8 mouse cellular contexts compared by ENCODE assay signal in genomic region chr11:5691775-5692174, GRCm38 (mm10). TPM values are rescaled to one million over a fixed set of nuclear protein-coding genes. Genes with fewer than 3 reads are reported as not detected.
DNase-seq lines count a peak whose midpoint lies in the region; ATAC-seq and TF ChIP-seq lines count a peak whose summit lies in the region.

No protein-coding gene starts in this region.

- peak; percentile 59; the same call in 1 of the 2 replicates for ATAC-seq in limb, embryonic 13.5 days (ENCODE audit: low FRiP score, low read depth)
- no peak for ATAC-seq in inflammation-experienced regulatory T-cells, adult 6 months

- H3K36me3 ChIP-seq in limb, embryonic 13.5 days = no peaks in the 10 kb centered on the region

- no peak overlapping the region for H3K9ac ChIP-seq in limb, embryonic 13.5 days

- no peaks in the 10 kb centered on the region for H3K4me1 ChIP-seq in cortical plate, adult 2 months (ENCODE audit: control insufficient read depth, insufficient read depth, low read length)
- H3K4me1 ChIP-seq in limb, embryonic 13.5 days = peaks cover 8% of the 10 kb centered on the region; the same call in 1 of the 2 replicates

- H3K4me3 ChIP-seq in cortical plate, adult 2 months (ENCODE audit: insufficient read depth, low read length) = no peak overlapping the region
- no peak overlapping the region for H3K4me3 ChIP-seq in limb, embryonic 13.5 days

- no peaks in the 10 kb centered on the region for H3K27me3 ChIP-seq in limb, embryonic 13.5 days

- TF ChIP-seq CTCF in cortical plate, adult 2 months (IDR thresholded peaks at IDR 0.05; ENCODE audit: extremely low read depth, insufficient read depth, low read length) = peak; percentile 71

- H3K9me3 ChIP-seq in limb, embryonic 13.5 days = peaks cover 7% of the 10 kb centered on the region; the same call in 1 of the 2 replicates

- H3K27ac ChIP-seq in cortical plate, adult 2 months (ENCODE audit: insufficient read depth, low read length) = no peak overlapping the region
- no peak overlapping the region for H3K27ac ChIP-seq in limb, embryonic 13.5 days

- DNase-seq in gastrocnemius, postnatal 14 days = peak; percentile 18
- DNase-seq in gastrocnemius, adult 8-10 months (ENCODE audit: low spot score in 2 of 2) = no peak
- peak; percentile 33 for DNase-seq in ovary, postnatal 14 days (ENCODE audit: low spot score)
- no peak for DNase-seq in ovary, adult 18-20 months (ENCODE audit: low spot score)
- DNase-seq in thymus, postnatal 14 days = peak; percentile 36

- intact Hi-C loops in gastrocnemius, postnatal 14 days (cut with DNase I; ENCODE audit: low total_unique reads) = no loop called here

- no peak overlapping the region for H3K4me2 ChIP-seq in limb, embryonic 13.5 days (replicated peaks)

- WGBS in limb, embryonic 13.5 days = 22% methylated on average over 7 of the region's 7 CpGs

- TF ChIP-seq POLR2A in cortical plate, adult 2 months (IDR thresholded peaks at IDR 0.05; ENCODE audit: extremely low read depth, insufficient read depth, low read length) = no peak

RNA-seq across cellular contexts. Expression of gene Mrps24, which starts 23.7 kb away (rescaled TPM):
- 10 to 100 TPM; 83.5 to 84.2 TPM for total RNA-seq in gastrocnemius, postnatal 14 days (2021)
- total RNA-seq in gastrocnemius, adult 8-10 months (2022) = 100 to 1,000 TPM in 3 of 4 experiments, 10 to 100 TPM in 1; 98.9 to 119 (median 108) TPM
- polyA plus RNA-seq in cortical plate, adult 2 months (2012; rRNA removed) = 96.6 and 109 TPM in 2 replicates
- 171 and 175 TPM in 2 replicates for polyA plus RNA-seq in limb, embryonic 13.5 days (2015; fragmentation: Nextera tagmentation; extraction: Ambion mirVana)
- polyA plus RNA-seq in inflammation-experienced regulatory T-cells, adult 6 months (2017; shearing (Covaris generic)) = 10 to 100 TPM; 32.6 to 72.2 (median 48.1) TPM

Comparison
In these comparisons a context has a peak if more than half of its experiments do, and no peak if none do; other contexts are left out.
1. DNase-seq: peak in gastrocnemius, postnatal 14 days (single experiment), ovary, postnatal 14 days (single experiment) and thymus, postnatal 14 days (single experiment); none in gastrocnemius, adult 8-10 months (0 of 2) and ovary, adult 18-20 months (single experiment).